Mouse (Mus musculus) gastrocnemius, adult 2 months (tissue): ENCODE measurements at regions not wholly inside any gene's neighbourhood (a gene's known extent, or its start where the extent isn't known, plus 50 kb on each side); places are given as distances from the start of the nearest gene placed in this dataset.

Source experiments
- DNase-seq: peaks from one replicate; pipeline ENCODE4 v3.0.0; 2022
- H3K27ac ChIP-seq: fragments of 200-600 bp; 2 replicates; pipeline ENCODE4 v1.8.1; 2022; ENCODE audit warnings: mild to moderate bottlenecking
- H3K4me3 ChIP-seq: fragments of 200-600 bp; 2 replicates; pipeline ENCODE4 v1.8.1; 2022; ENCODE audit warnings: mild to moderate bottlenecking, moderate library complexity
- CTCF ChIP-seq: fragments of 200-600 bp; IDR thresholded peaks from 2 replicates; pipeline ENCODE4 v1.8.1; 2022; ENCODE audit warnings: antibody characterized with exemption, mild to moderate bottlenecking, moderate library complexity
- intact Hi-C: fragments of 180-260 bp; cut with DNase I; formaldehyde crosslinking; loops from one replicate; pipeline ENCODE4 v1.15.1; 2025

DNA sequence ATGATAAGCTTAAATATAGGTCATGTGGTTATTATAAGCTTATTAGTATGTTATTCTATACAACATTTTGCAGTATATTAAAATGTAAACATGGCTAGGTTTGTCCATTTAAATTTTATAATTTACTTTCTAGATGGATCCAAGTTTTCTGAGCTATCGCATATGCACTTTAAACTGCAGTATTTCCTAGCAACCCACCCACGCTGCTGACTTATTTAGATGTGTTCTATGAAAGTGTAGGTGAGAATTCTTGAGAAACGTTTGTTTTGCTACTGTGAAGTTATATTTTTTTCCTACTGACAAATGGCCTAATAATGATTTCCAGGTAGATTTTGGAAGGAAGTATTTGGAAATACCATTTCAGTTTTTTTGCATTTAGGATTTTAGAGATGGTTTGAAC, 308.0 kb downstream of the Gbe1 start:
- Histone ChIP-seq H3K27ac (no peak overlapping the region), H3K4me3 (no peak overlapping the region)
- DNase-seq: no peak
- TF ChIP-seq CTCF: no peak
- intact Hi-C loops: no loop called here

DNA sequence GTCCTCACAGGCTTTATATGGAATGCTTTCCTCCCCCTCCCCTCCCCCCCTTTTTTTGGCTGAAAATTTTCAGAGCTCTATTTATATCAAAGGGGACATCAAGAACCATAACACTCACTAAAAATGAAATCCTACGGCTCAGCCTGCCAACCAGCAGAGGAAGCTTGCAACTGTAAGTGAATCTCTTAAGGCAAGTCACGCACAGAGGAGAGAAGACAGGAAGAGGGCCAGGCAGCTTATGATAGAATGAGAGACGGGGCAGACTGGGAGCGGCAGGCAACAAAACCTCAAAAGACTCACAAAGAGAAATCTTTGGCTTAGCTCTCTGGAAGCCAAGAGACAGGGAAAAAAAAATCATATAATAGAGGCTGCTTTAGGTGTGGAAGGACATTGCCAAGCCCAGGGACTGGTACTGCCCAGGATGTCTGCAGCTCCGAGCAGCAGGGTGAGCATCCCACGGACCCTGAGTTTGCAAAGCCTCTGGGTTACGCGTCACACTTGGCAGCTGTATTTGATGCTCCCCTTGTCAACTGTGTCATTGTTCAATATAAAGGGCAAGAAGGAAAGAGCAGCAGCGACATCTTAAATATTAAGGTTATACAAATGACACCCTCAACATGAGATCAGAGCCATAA, 330.0 kb downstream of the Gbe1 start:
- intact Hi-C loops: no loop called here
- DNase-seq: peak; percentile 9
- no peak overlapping the region for H3K27ac ChIP-seq
- TF ChIP-seq CTCF: no peak
- H3K4me3 ChIP-seq: no peak overlapping the region

DNA sequence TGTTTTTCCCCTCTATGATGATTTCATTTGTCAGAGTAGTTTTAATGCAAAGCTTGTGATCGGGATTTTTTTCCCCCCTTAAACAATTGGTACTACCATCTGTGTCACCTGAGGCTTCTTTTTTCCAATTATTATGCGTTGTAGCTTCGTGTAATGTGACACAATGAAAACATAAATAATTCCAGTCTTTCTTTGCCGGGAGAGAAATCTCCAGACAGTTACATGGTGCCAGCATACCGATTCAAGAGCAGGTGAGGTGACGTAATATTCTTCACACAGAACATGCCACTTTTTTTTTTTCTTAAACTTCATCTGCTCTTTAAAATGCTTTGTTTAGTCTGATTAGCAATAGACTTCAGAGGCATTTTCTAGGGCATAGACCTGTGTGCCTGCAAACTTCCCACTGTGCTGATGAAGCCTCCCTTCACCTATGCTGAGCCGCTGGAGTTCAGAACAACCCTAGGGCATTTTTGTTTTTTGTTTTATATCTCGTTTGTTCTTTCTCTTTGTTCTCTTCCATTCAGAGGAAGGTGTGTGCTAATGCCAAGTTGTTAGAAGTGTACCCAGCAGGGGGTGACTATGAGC, 331.0 kb downstream of the Gbe1 start:
- intact Hi-C loops: no loop called here
- Histone ChIP-seq H3K4me3 (no peak overlapping the region), H3K27ac (no peak overlapping the region)
- no peak for DNase-seq
- TF ChIP-seq CTCF: no peak

DNA sequence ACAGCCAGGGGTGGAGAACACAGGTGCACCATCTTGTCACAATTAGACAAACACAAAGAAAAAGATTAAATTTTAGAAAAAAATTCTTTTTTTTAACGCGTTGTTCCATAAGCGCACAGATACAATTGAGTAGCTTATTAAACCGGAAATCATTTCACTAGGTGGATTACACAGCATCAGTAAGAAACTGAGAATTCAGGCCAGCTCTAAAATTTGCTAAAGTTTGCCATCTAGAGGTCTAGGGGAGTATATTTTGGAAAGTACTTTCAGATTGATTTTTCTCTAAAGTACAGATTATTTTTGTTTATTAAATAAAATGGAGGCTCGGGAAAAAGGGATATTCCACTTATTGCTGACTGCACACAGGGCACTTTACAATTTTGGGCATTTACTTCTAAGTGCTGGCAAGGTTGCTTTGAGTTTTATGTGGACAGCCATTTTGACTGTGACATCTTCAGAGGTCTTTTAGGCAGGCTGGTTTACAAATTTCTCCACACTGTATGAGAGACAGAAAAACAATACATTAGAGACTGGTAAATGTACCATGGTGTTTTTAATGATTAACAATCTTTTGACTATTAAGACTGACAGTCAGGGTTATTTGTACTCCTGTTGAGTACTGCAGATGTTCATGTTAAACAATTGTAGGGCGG, 340.8 kb downstream of the Gbe1 start:
- intact Hi-C loops: no loop called here
- H3K4me3 ChIP-seq: no peak overlapping the region
- TF ChIP-seq CTCF: peak; percentile 15; the same call in 1 of the 2 replicates
- H3K27ac ChIP-seq: no peak overlapping the region
- no peak for DNase-seq

DNA sequence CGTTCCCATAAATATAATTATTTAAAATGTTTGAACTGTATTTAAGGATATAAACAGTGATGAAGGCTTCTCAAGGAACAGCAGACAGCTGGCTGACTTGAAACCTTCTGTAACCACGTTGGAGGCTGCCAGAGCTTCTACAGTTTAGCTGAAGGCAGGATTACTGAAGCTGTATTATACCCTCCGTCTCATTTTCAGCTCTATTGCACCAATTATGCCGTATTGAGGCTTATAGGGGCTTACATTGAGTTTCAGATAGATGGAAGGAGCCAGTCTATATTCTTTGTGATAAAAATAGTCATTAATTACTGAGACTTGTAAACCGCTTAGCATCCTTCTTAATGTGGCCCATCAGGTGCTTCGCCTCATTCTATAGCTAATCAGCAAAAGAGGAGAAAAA, 376.1 kb downstream of the Gbe1 start:
- H3K4me3 ChIP-seq: no peak overlapping the region
- no peak for DNase-seq
- TF ChIP-seq CTCF: no peak
- intact Hi-C loops: no loop called here
- no peak overlapping the region for H3K27ac ChIP-seq

DNA sequence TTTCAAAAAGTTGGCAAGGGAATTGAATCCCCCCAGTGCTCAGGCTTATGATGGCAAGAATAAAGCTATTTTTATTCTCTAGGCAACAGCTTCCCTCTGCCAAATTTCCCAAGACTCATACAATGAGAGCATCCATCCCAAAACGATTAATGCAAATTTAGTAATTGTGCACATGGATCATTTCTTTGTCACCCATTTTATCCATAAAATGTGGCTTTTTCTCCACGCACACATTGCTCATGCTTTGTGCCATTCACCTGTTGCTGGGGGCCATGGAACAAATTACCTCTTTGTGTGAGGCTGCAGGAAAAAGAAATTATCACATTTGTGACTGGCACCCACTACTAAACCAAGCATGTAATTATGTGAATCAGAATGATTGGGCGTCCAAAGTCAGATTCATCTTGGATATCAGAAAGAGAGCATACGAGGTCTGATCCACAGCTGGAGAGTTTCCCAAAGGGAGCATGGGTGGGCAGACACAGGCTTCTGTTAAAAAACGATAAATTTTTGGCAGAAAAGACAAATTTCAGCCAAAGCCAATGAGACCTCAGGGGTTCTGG, 411.1 kb downstream of the Gbe1 start:
- DNase-seq: no peak
- TF ChIP-seq CTCF: no peak
- Histone ChIP-seq H3K27ac (no peak overlapping the region), H3K4me3 (no peak overlapping the region)
- intact Hi-C loops: no loop called here

DNA sequence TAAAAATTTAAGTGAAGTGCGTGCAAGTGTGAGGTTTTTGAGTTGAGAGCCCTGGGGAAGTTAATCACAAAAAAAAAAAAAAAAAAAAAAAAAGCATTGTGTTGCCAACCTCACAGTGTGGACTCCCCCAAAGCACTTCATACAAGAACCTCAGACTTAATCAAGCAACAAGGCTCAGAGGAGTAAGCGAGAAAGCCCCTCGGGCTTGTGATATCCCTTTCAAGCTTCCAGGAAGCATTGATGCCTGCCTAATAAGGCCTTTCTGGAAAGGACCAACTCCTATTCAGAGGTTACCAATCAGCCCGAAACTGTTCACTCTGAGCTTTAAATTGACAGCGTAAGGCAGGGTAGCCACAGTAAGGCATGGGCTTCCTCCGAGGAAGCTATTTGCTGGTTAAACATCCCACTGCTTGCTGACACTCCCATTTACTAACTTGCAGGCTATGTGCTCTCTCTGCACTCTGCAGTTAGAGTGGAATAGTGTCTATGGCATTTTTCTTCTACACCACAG, 411.6 kb downstream of the Gbe1 start:
- H3K4me3 ChIP-seq: no peak overlapping the region
- no peak for TF ChIP-seq CTCF
- intact Hi-C loops: no loop called here
- DNase-seq: no peak
- no peak overlapping the region for H3K27ac ChIP-seq

DNA sequence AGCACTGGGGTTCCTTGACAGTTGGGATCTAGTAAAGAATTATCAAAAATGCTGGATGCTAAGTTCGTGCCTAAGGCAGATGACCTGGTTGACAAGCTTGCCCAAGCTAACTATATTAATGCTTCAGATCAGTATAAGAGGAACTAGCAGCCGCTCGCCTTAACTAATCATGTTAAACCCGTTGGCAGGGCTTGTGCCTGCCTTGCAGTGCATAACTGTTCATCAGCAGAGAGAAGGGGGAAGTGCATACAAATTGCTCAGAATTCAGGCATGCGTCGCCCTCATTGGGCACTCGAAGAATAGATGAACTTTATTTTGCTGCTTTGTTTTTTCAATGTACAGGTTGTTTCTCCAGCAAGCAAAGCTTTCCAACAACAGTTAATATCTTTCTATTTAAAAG, 419.3 kb downstream of the Gbe1 start:
- Histone ChIP-seq H3K27ac (no peak overlapping the region), H3K4me3 (no peak overlapping the region)
- intact Hi-C loops: no loop called here
- TF ChIP-seq CTCF: no peak
- no peak for DNase-seq

DNA sequence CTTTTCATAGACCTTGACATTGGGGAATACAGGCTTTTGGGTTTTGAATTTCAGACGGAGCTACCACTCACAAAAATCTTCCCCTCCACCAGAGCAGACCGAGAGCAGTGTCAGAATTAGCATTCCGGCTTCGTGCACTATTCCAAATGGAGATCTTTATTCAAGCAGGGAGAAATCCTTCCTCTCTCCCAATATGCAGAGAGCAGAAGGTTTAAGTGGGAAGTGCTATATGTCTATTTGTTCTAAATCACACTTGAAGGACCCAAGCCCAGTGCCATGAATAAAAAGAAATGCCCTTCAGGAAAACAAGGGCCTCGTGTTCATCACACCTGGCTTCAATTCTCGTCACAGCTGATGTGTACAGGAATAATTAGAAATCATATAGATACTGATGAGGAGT, 426.3 kb downstream of the Gbe1 start:
- TF ChIP-seq CTCF: no peak
- Histone ChIP-seq H3K27ac (no peak overlapping the region), H3K4me3 (no peak overlapping the region)
- intact Hi-C loops: no loop called here
- DNase-seq: no peak

DNA sequence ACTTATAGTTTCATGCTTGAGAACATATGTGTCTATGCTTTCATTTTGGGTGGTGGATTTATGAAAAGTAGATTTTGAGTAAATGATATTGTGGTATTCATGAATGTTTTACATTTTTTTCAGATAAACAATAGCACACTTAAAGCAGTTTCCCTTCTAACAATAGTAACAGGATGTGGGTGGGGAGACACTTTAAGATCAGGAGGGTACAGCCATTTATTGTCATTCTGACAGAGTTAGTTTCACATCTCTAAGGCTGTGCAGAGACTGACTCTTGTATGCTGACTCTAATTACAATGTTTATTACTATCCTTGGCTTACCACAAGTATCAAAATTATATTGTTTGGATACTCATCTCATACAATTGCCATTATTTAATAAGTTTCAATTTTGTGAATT, 440.5 kb downstream of the Gbe1 start:
- intact Hi-C loops: no loop called here
- Histone ChIP-seq H3K4me3 (no peak overlapping the region), H3K27ac (no peak overlapping the region)
- no peak for TF ChIP-seq CTCF
- no peak for DNase-seq

DNA sequence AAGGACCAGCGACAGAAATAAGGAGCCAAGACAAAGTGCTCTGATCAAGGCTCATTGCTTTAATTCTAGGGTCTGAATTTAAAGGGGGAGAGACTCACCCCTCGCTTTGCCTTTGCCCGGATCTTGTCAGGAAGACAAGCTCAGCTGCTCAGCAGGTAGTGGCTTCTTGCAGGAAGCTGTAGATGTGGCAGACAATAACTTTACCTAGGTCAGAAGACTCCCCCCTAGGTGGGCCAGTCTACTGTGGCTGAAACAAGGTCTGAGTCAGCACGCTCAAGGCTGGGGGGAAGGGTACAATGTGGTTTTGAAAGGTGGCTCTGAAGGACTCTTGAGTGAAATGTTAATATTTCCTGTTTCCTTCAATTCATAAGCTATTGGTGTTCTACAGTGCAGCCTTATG, 484.3 kb downstream of the Gbe1 start:
- no peak overlapping the region for H3K4me3 ChIP-seq
- no peak for DNase-seq
- no peak overlapping the region for H3K27ac ChIP-seq
- intact Hi-C loops: no loop called here
- no peak for TF ChIP-seq CTCF

DNA sequence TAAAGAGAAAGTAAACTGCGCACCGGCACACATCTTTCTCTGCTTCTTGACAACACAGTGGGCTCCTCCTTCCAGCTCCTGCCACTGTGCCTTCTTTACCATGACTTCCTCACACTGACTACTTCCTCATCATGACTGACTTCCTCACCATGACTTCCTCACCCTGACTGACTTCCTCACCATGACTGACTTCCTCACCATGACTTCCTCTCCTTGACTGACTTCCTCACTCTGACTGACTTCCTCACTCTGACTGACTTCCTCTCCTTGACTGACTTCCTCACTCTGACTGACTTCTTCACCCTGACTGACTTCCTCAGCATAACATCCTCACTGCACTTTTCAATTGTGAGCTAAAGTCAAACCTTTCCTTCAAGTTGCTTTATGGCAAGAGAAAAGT, 489.8 kb downstream of the Gbe1 start:
- H3K27ac ChIP-seq: no peak overlapping the region
- no peak for TF ChIP-seq CTCF
- DNase-seq: no peak
- intact Hi-C loops: no loop called here
- no peak overlapping the region for H3K4me3 ChIP-seq

DNA sequence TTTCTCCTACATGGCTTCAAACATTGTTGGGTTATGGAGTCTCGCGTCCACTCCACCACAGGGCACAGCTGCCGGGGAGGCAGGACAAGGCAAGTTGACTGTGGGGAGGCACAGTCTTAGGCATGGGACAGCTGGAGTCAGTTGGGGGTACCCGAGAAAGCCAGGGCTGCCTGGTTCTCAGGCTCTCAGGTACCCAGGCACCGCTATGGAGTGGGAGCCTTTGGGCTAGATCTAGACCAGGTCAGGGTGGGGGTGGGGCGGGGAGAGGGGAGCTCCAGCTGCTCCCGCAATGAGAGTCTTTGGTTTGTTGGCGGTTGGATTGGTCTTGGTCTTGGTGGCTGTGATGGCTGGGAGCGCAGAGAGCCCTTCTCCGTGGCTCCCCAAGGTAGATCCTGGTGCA, 512.2 kb downstream of the Gbe1 start:
- intact Hi-C loops: no loop called here
- no peak for TF ChIP-seq CTCF
- no peak overlapping the region for H3K4me3 ChIP-seq

More for the DNA sequence above, 512.2 kb downstream of the Gbe1 start:
- H3K27ac ChIP-seq: no peak overlapping the region
- no peak for DNase-seq
